Mouse (Mus musculus) lung, postnatal 0 days (tissue): Measurements from ENCODE around the gene Use1.
"Not testable (repeated sequence)": the region's sequence is repeated elsewhere in the genome, so short reads cannot be mapped to it uniquely, and the experiment has no call there.

Experiments used
- CTCF ChIP-seq: IDR thresholded peaks from 2 replicates; pipeline ENCODE4 v1.5.1; 2016; ENCODE audit warnings: antibody characterized with exemption, mild to moderate bottlenecking
- EP300 ChIP-seq: IDR thresholded peaks from 2 replicates; pipeline ENCODE4 v1.6.1; 2016; ENCODE audit warnings: antibody characterized with exemption, mild to moderate bottlenecking, control low read depth

GRCm38 (mm10) chr8:71319760-71320159, 46.9 kb upstream of the Use1 start:
- not testable (repeated sequence) for TF ChIP-seq CTCF, EP300
